Mouse (Mus musculus) lung, postnatal 0 days (tissue): ENCODE results near the gene Mtmr4. TPM values are rescaled to one million over a fixed set of nuclear protein-coding genes. Genes with fewer than 3 reads are reported as not detected.

Source experiments
- ATAC-seq: fragments of 200-750 bp; cut with Nextera tagmentation; 2 replicates; pipeline ENCODE4 v1.8.0; 2017; ENCODE audit warnings: moderate library complexity
- DNase-seq: peaks from one replicate; pipeline ENCODE4 v3.0.0-alpha.2; 2016; ENCODE audit warnings: low spot score
- H3K27ac ChIP-seq: fragments of 300-500 bp; sonication (generic); 2 replicates; pipeline ENCODE4 v1.5.1; 2014; ENCODE audit warnings: antibody characterized with exemption, mild to moderate bottlenecking, low read length, mixed read lengths
- H3K27me3 ChIP-seq: fragments of 300-500 bp; sonication (generic); replicated peaks from 2 replicates; pipeline ENCODE4 v1.6.1; 2014; ENCODE audit warnings: low read length, mixed read lengths; ENCODE audit not compliant: insufficient read depth
- H3K36me3 ChIP-seq: fragments of 300-500 bp; sonication (generic); 2 replicates; pipeline ENCODE4 v1.6.1; 2014; ENCODE audit warnings: low read length, mixed read lengths; ENCODE audit not compliant: insufficient read depth
- H3K4me1 ChIP-seq: fragments of 300-500 bp; sonication (generic); 2 replicates; pipeline ENCODE4 v1.6.1; 2014; ENCODE audit warnings: antibody characterized with exemption, low read depth, low read length, mixed read lengths; ENCODE audit not compliant: insufficient read depth
- H3K4me2 ChIP-seq: fragments of 300-500 bp; sonication (generic); replicated peaks from 2 replicates; pipeline ENCODE4 v1.6.1; 2014; ENCODE audit warnings: low read depth, mild to moderate bottlenecking, low read length, moderate library complexity, mixed read lengths
- H3K4me3 ChIP-seq: fragments of 300-500 bp; sonication (generic); 2 replicates; pipeline ENCODE4 v1.5.1; 2014; ENCODE audit warnings: low read depth, low read length
- H3K9ac ChIP-seq: fragments of 300-500 bp; sonication (generic); replicated peaks from 2 replicates; pipeline ENCODE4 v1.6.1; 2014; ENCODE audit warnings: low read depth, mild to moderate bottlenecking
- H3K9me3 ChIP-seq: fragments of 300-500 bp; sonication (generic); 2 replicates; pipeline ENCODE4 v1.6.1; 2016; ENCODE audit warnings: low read length, mixed read lengths
- CTCF ChIP-seq: IDR thresholded peaks from 2 replicates; pipeline ENCODE4 v1.5.1; 2016; ENCODE audit warnings: antibody characterized with exemption, mild to moderate bottlenecking
- EP300 ChIP-seq: IDR thresholded peaks from 2 replicates; pipeline ENCODE4 v1.6.1; 2016; ENCODE audit warnings: antibody characterized with exemption, mild to moderate bottlenecking, control low read depth
- WGBS: fragments of 180-500 bp; shearing (Covaris S2); extraction: QIAGEN DNeasy Blood & Tissue Kit; methylation state at CpG from one replicate; pipeline ENCODE4 v1.1.7; 2014; 5-methylcytosine and 5-hydroxymethylcytosine counted together
- polyA plus RNA-seq: library from polyadenylated mRNA; unstranded; fragments of >200 nt; fragmentation: Nextera tagmentation; extraction: Ambion mirVana; gene quantifications from 2 replicates; pipeline ENCODE4 v1.2.1, GENCODE M21; 2015

The Mtmr4 gene
- polyA plus RNA-seq, 1 experiment from 2014 or later = 9.4 TPM

- peak; percentile 63; the same call in 1 of the 2 replicates for TF ChIP-seq EP300
- peak; percentile 16; the same call in 1 of the 2 replicates for TF ChIP-seq CTCF
- WGBS = 76% methylated on average over 5 of the region's 5 CpGs
- no peak overlapping the region for H3K4me3 ChIP-seq
- H3K27me3 ChIP-seq = no peaks in the 10 kb centered on the region
- peak overlapping the region; percentile 58 for H3K27ac ChIP-seq
- no peaks in the 10 kb centered on the region for H3K36me3 ChIP-seq
- ATAC-seq = no peak
- peaks cover 31% of the 10 kb centered on the region for H3K4me1 ChIP-seq
- no peak overlapping the region for H3K4me2 ChIP-seq
- DNase-seq = peak; percentile 83
- no peaks in the 10 kb centered on the region for H3K9me3 ChIP-seq
- H3K9ac ChIP-seq = no peak overlapping the region
These were observed 4.6 kb upstream of the Mtmr4 start for GRCm38 (mm10) chr11:87587211-87587874.

DNA sequence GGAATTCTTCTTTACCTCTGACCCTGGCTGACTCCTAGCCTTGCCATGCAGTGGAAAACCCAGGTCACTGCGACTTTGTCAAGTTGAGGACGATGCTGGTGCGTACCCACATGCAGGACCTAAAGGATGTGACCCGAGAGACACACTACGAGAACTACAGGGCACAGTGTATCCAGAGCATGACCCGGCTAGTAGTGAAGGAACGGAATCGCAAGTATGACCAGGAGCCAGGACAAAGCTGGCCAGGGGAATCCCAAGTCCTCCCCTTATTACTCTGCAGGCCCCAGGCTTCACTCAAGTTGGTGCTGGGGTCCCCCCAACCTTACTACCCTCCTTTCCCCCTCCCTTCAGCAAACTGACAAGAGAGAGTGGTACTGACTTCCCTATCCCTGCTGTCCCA is 2.4 kb upstream of the Mtmr4 start:
- no peaks in the 10 kb centered on the region for H3K9me3 ChIP-seq
- no peak overlapping the region for H3K4me3 ChIP-seq
- peaks cover 33% of the 10 kb centered on the region for H3K4me1 ChIP-seq
- H3K27me3 ChIP-seq = no peaks in the 10 kb centered on the region
- TF ChIP-seq CTCF = no peak
- TF ChIP-seq EP300 = no peak
- H3K36me3 ChIP-seq = no peaks in the 10 kb centered on the region
- 87% methylated on average over 8 of the region's 8 CpGs for WGBS
- no peak overlapping the region for H3K9ac ChIP-seq
- no peak for ATAC-seq
- no peak overlapping the region for H3K27ac ChIP-seq
- no peak for DNase-seq
- H3K4me2 ChIP-seq = peak overlapping the region; percentile 74; the same call in 1 of the 2 replicates

GRCm38 (mm10) chr11:87590841-87591525 is 979 bp upstream of the Mtmr4 start:
- Histone ChIP-seq H3K4me3 (peak overlapping the region; percentile 61), H3K4me1 (peaks cover 34% of the 10 kb centered on the region), H3K27me3 (no peaks in the 10 kb centered on the region), H3K4me2 (peak overlapping the region; percentile 74), H3K9ac (peak overlapping the region; percentile 80), H3K9me3 (no peaks in the 10 kb centered on the region), H3K36me3 (no peaks in the 10 kb centered on the region), H3K27ac (peak overlapping the region; percentile 96)
- WGBS = 2% methylated on average over 25 of the region's 25 CpGs
- no peak for ATAC-seq
- peak; percentile 54 for DNase-seq
- TF ChIP-seq EP300 (no peak), CTCF (no peak)

- ATAC-seq = no peak
- Histone ChIP-seq H3K4me1 (peaks cover 35% of the 10 kb centered on the region), H3K9ac (peak overlapping the region; percentile 62)
These were observed 363 bp downstream of the Mtmr4 start for GRCm38 (mm10) chr11:87592354-87592695.

DNA sequence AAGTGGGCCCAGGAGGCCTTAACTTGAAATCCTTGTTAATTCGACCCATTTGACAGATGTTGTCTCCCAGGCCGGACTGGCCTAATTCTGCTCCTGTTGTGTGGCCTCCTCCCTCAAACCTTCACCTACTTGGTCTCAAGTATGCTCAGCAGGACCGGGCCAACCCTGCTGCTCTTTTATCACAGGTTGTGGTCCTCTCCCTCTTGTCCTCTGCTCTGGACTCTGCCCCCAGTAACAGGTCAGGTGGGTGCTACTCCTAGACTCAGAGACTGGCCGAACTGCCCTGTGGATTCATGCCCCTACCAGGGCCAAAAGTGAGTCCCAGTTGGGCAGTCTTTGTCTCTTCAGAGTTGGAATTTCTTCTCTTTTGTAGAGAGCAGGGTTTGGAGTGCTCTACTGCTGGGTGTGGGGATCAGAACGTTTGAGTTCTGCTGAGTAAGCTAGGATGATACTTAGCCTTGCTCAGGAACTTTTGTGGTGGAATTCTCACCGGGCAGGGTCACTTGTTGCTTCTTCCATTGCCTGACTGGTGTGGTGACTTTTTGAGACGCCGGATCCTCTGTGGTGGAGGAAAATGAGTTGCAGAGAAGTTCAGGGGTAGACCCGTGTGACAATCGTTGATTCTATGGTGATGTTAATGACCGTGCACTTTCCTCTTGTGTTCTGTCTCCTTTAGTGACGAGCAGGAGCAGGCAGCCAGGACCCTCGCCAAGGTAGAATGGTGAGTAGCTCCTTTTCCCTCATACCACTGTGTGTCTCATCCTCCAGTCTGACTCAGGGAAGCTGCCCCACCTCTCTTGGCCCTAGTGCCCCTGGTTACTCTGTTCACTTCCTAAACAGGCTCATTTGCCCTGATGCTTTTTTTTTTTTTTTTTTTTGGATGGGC is 994 bp downstream of the Mtmr4 start:
- TF ChIP-seq EP300 (no peak), CTCF (no peak)
- WGBS = 22% methylated on average over 13 of the region's 13 CpGs

More at GRCm38 (mm10) chr11:87592354-87592695, 363 bp downstream of the Mtmr4 start:
- H3K9me3 ChIP-seq = no peaks in the 10 kb centered on the region
- TF ChIP-seq CTCF = peak; percentile 53
- no peak for TF ChIP-seq EP300
- peak overlapping the region; percentile 88 for H3K27ac ChIP-seq
- peak overlapping the region; percentile 64 for H3K4me2 ChIP-seq
- H3K36me3 ChIP-seq = 0 out of 2 replicates have a peak, but pooled peaks cover 4% of the 10 kb centered on the region
- H3K27me3 ChIP-seq = no peaks in the 10 kb centered on the region
- no peak for DNase-seq
- H3K4me3 ChIP-seq = peak overlapping the region; percentile 61
- 1% methylated on average over 14 of the region's 15 CpGs for WGBS

More for the DNA sequence above, 994 bp downstream of the Mtmr4 start:
- Histone ChIP-seq H3K9me3 (no peaks in the 10 kb centered on the region), H3K36me3 (peaks cover 7% of the 10 kb centered on the region; the same call in 1 of the 2 replicates), H3K27ac (peak overlapping the region; percentile 88), H3K9ac (peak overlapping the region; percentile 62), H3K4me3 (peak overlapping the region; percentile 61), H3K4me1 (peaks cover 34% of the 10 kb centered on the region), H3K27me3 (no peaks in the 10 kb centered on the region), H3K4me2 (peak overlapping the region; percentile 64)
- ATAC-seq (no peak), DNase-seq (peak; percentile 10)
